Mouse (Mus musculus) retina, postnatal 1 day (tissue): ENCODE data around the gene Cltrn.

ENCODE experiments used
- DNase-seq: peaks from one replicate; pipeline ENCODE4 v3.0.0-alpha.2; 2012

The Cltrn gene

DNA sequence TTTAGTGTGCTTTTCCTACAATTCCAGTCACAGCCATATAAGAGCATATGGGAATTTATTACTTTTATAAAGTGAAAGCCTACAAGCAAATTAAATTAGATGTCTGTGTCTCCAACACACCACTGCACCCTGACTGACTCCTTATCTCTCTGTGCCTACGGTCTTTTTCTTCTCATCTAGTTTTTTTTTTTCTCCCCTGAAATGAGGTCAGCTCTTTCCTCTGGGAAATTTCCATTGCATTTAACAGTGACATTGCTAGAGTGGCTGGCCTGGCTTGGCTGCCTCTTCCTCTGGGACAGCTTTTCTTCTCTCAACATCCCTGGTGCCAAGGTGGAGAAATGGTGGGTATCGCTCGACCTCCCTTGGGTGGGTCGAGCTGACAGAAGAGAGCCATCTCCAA lies at the start of gene Cltrn:
Gene Cltrn (plus strand): TSS at position 249 of the 400 bp plus-strand sequence.
- DNase-seq, result no peak

DNA sequence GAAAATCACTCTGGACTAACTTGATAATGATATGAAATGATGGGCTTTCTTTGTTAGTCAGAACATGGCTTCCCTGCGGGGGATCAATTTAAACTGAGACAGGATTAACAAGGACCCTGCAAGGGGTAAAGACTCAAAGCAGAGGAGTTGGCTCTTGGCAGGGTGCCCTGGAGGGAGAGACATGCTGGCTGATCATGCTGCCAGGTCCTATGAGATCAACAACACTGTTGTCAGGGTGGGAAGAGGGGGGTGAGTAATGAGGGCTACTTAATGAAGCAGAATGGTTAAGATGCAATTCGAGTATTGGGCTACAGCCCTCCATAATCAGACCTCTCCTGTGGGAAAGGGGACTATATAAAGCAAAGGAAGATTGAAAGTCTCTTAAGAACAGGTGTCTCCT lies 49.7 kb upstream of the Cltrn start:
- peak; percentile 92 for DNase-seq

DNA sequence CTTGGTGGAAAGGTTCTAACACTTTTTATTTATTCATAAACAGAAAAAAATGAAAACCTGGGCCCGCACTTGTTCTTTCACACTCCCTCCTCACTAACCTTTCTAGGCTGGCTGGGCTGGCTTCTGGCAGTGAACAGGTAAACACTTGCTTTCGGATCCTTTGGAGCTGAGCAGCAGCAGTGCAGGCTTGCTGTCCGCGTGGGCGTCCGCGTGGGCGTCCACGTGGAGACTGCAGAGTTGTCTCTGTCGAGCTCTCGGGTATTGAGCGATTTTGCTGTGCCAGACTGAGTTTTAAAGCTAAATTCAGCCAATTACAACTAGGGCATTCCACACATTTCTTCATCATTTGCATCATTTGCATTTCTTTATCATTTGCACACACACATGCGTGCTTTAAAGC lies 46.6 kb upstream of the Cltrn start:
- DNase-seq, result no peak

DNA sequence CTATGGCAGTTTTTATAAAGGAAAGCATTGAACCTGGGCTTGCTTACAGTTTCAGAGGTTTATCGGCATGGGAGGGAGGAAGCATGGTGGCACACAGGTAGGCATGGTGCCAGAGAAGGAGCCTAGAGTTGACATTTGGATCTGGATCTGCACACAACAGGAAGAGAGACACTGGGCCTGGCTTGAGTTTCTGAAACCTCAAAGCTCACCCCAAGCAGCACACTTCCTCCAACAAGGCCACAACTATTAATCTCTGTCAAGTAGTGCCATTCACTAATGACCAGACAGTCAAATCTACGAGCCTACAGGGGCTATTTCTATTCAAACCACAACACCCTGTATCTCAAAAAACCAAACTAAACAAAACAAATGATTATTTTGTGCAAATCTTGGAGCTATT lies 41.9 kb upstream of the Cltrn start:
- no peak for DNase-seq

DNA sequence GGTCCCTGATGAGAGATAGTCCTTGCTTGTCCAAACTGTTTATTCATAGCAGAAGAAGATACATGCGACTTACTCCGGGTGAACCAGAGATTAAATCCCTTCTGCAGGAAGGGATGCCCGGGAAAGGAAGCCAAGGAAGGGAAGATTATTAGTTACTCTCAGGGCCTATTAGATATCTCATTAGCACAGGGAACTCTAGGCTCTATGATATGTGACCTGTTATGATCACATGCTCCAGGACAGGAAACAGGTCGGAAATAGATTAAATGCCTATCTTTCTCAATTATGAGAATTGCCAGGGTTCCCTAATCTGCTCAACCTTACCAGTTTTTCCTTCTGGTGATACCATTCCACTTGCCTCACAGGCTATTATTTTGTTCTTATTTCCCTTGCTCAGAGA lies 32.9 kb upstream of the Cltrn start:
- no peak for DNase-seq

DNA sequence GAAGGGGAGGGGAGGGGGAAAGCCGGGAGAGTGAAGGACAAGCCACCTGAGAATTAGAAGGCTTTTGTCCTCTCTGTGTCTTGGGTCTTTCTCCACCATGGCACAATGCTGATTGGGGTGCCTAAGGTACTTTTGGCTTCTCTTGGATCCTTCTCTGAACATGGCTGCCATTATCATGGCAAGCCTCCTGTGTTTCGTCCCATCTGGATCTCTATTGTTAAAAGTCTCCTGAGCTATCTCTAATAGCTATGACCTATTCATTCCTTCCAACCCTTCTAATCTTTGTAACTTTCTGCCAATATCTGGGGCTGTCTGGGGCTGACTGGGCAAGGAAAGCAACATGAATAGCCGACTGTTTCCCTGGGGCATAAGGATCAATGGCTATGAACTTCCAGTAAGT lies 30.1 kb upstream of the Cltrn start:
- no peak for DNase-seq

DNA sequence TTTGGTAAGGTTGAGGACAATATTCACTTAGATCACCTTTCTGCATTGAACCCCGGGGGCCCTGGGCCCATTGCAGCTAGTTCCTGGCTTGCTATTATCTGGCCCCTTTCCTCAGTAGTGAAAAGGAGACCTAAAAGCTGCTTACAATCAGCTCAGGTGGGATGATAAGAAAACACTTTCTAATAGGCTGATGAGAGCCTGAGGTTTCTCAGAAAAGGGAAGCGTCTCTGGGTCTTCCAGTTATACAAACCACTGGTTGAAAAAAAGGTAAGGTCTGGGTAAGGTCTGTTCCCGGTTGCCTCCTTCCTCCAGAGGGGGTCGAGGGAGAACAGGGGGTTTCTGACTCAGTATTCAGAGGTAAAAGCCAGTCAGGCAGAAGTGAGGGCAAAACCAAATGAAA lies 29.6 kb upstream of the Cltrn start:
- no peak for DNase-seq

DNA sequence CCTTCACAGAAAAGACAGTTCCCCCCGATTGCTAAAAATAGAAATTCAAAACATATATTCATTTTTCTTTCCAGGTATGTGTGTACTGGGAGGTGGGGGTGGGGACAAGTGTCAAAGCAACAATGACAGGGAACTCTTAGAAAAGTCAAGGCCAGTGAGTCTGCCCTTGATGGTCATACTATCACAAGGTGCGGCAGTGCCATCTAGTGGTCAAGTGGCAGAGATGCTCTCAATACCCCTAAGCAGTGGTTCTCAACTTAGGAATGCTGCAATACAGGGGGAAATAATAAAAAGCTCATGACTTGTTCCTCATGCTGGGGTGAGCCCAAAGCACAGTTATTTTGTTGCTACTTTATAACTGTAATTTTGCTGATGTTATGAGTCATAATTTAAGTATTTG lies 22.4 kb upstream of the Cltrn start:
- peak; percentile 79 for DNase-seq

DNA sequence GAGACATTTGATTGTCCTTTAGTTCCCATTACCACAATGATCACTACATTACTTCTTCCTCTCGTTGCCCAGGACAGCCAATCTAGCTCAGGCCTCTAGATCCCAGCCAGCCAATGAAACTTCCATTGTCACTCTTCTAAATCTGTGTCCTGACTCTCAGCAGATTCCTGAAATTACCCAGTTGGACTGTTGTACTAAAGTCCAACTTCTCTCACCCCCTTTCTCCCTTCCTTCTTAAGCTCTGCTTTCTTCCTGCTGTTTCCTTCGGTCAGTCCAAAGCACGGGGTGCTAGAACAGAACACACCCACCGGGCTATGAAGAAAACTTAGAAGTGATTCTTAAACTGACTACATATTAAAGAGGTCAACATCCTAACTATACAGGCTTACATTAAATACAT lies 19.7 kb upstream of the Cltrn start:
- no peak for DNase-seq

DNA sequence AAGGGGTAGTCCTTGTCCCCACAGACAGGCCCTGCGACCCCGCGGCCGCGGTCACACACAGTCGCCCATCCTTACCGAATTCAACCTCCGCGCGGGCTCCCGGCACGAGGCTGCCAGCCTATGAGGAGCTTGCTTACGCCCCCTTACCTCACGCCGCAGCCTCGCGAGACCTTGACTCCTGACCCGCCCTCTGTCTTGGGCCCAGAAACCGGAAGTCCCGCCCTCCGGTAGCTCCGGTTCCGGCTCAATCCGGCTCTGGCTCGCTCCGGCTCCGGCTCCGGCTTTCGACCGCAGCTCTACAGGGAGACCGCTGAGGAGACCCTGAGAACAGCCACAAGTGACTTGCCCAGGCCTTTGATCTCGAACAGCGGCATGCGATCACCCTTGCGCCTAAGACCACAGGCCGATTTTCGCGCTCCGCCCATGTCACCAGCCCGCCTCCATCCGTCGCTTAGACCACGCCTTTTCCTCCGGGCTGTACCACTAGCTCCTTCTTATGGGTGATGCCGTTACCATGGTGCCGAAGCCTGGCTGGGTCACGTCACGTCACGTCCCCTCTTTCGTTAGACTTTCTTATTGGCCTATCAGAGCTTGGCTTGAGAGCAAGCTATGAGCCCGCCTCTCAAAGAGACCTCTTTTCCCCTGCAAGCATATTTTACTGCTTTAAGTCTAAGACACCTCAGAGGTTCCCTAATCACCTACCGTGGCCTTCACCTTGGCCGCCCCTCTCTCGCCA lies 12.4 kb upstream of the Cltrn start, which contains the start of gene Siah1b:
Gene Siah1b (minus strand): TSS at position 454 of the 736 bp plus-strand sequence.
- peak; percentile 97 for DNase-seq

DNA sequence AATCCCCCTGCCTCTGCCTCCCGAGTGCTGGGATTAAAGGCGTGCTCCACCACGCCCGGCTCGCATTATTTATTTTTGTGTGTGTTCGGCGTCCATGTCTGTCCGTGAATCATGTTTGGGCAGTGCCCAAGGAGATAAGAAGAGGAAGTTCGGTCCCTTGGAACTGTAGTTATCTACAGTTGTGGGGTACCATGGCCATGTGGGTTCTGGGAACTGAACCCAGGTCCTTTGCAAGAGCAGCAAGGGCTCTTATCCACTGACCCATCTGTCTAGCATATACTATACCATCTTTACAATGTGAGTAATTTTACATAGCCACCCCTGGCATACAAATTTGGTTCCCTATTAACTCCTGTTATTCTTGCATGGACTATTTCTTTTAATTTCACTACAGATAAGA lies 6.6 kb upstream of the Cltrn start:
- no peak for DNase-seq

DNA sequence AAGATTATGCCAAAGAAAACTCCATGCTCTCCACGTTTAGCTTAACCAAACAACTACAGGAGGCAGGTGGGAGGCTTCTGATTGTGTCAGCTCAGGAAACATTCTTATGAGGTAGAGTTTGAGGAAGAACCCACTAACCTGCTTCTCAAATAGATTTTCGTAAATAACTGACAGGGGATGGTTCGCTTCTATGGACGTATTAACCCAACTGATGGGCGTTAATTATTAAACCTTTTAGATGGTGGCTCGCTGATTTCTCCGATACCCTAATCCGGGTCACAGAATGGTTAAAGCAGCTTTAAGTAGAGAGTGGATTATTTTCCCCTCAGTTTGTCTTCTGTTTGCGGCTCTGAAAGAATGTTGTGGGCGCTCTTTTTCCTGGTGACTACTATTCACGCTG lies 1.3 kb downstream of the Cltrn start:
- no peak for DNase-seq

DNA sequence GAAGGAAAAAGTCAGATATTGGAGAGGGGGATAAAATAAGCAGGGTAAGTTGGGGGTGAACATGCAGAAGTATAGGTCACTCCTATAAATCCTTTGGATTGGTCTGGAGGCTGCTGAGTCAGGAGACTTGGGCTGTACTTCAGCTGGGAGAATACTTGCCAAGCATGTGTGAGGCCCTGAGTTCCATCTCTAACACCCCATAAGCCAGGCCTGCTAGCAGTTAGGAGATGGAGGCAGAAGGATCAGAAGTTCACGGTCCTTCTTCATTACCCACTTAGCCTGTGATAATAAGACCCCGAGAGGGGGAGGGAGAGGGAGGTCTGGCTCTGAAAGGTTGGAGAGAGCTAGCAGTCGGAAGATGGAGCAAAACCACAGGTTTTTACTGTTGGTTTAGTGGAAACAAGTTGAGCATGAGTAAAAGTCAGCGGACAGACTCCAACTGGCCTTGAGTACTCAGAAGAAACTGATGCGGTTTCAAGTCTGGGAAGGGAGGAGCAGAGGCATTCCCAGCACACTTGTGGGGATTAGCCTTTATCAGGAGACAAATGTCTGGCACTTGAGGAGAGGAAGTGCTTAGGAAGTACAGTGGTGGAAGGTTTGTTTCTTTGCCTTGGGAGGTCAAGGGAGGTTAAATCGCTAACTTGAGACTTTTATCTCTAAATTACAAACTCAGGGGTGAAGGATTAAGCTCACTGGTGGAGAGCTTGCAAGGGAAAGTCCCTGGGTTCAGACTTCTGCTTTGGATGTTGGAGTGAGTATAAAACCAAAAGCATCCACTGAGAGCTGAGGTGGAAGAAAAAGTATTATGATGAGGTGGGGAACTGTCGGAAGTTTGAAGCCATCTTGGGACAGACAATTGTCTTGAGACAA lies 3.9 kb downstream of the Cltrn start:
- DNase-seq, result no peak

DNA sequence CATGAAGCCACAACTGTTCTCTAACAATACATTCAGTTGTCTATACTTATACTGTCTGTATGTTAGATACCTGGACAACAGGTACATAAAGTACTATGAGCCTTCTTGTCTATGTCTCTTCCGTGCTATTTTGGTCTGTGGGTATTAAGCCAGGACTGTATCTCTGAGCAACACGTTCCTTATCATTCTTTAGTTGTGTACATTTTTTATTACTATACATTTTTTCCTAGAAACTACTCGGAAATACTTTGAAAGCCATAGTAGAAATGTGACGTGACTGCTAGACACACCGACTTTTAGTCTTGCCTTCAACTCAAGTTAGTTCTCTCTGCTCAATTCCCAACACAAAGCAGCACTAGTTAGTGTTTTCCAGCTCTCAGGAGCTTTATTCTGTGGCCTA lies 4.8 kb downstream of the Cltrn start:
- DNase-seq, result no peak

DNA sequence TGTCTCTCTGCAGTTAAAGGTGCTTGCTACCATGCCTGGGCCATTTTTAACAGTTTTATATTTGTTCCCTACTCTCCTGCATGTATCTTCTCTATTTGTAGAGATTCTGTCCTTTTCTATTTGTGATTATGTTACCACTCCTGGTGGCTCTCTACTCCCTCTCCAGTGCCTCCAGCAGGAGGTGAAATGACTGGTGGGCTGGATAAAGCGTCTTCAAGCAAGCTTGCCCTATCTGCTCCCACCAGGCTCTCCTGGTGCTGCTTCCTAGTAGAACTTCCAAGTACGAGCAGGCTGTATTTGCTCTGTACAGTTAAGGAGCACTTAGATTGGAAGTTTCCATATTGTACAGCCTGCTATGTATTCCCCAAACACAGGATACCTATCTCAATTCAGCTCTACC lies 7.2 kb downstream of the Cltrn start:
- no peak for DNase-seq

DNA sequence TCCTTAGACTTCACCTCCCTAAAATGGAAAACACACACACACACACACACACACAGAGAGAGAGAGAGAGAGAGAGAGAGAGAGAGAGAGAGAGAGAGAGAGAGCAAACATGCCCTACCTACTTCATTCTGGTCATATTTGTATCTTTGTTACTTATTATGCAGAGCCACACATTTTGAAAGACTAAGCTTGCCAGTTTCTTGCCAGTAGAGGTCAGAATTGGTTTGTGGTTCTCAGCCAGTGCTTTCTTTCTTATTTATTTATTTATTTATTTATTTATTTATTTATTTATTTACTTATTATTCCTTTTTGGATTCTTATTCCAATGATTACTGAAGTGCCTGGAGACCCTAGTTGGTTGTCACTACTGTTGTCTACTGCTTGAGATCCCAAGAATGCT lies 12.9 kb downstream of the Cltrn start:
- DNase-seq, result peak; percentile 15

DNA sequence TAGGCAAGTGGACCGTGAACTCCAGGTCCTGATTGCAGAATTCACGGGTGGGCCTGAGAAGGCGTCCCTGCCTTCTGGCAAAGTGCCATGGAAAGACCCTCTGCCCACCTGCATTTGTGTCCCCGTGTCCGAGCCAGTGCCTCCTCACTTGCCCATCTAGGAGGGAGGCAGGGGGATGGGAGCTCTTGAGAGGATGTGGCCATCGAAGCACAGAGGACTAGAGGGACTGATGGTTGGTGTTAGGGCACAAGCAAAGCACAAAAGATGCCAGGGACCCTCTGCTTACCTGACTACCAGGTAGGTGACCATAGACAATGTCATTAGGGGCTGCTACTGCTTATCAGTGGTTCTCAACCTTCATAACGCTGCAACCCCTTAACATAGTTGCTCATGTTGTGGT lies 13.6 kb downstream of the Cltrn start:
- peak; percentile 7 for DNase-seq

DNA sequence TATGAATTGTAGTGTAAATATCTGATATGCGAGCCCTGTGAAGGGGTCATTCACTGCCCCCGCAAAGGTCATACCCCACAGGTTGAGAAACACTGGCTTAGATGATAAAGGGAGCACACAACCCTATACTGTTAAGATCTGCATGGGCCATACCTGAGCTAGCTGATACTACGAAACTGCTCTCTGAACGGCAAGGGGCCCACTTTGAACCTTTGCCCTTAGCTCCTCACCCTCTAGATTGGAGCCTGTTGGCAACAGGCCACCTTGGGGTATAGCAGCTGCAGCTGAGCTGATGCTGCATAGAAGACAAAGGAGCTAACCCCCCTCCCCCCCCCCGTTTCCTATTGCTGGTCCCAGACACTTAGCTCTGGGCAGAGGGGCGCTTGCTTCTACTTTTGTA lies 14.0 kb downstream of the Cltrn start:
- DNase-seq, result peak; percentile 75

DNA sequence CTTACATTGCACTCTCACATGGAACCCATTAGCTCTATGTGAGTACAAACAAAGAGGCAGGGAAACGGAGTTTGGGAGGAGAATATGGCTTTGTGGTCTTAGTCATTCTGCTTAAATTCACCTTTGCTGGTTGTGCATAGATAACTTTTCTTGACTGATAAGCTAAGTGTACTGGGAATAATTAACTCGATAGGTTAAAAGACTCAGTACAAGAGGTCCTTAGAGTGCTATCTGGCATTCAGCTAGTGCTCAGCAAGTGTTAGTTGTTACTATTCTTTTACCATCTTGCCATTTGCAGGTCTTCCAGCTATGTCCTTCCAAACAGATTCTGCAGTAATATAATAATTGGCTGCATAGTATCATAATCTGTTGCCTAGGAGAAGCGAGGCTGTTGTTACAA lies 22.5 kb downstream of the Cltrn start:
- DNase-seq, result no peak

DNA sequence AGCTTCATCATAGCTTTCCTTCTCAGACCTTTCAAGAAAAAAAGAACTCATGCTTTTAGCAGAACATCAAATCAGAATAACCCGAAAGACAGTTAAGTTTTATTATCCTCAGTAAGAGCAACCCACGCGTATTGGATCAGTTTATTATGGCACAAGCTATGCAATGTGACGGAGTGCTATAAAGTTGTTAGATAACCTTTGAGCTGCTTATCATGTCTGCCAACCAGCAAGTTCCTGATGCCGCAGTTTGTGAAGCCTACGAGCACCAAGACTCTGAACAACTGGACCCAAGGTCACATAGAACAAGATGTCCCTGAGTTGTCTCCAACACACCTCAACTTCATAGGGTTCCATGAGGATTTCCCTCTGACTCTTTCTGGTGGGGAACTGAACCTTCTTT lies 25.1 kb downstream of the Cltrn start:
- no peak for DNase-seq

DNA sequence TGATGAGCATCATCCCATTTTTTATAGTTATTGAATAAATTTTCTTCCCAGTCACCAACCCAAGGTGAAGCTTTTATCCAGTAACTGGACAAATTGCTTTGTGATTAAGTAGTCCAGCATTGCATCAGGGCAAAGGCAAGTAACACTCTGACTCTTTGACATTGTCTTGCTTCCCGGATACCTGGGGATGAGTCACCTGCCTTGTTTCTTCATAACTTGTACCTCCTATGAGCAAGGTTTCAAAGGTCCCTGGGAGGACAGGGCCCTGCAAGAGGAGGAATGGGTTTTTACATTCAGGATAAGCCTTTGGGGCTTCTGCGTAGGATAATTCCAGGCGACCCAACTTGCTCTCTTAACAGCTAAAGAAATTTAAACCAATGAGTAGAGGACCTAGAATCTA lies 35.3 kb downstream of the Cltrn start:
- no peak for DNase-seq

DNA sequence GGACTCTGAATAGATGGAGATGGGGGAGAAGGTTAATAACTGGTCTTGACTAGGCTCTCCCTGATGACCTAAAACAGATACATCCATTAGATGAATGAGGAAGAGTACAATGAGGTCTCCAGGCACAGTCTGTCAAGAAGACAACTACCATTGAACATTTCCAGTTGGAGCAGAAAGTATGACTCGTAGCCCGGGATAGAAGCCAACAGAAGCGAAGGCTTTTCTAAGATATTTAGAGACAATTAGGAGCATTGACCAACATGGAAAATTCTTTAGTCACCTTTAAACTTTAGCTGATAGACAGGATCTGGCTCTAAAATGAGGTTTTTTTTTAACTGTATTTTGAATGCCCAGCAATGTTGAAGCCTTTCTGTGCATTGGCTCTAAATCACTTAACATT lies 44.9 kb downstream of the Cltrn start:
- no peak for DNase-seq

DNA sequence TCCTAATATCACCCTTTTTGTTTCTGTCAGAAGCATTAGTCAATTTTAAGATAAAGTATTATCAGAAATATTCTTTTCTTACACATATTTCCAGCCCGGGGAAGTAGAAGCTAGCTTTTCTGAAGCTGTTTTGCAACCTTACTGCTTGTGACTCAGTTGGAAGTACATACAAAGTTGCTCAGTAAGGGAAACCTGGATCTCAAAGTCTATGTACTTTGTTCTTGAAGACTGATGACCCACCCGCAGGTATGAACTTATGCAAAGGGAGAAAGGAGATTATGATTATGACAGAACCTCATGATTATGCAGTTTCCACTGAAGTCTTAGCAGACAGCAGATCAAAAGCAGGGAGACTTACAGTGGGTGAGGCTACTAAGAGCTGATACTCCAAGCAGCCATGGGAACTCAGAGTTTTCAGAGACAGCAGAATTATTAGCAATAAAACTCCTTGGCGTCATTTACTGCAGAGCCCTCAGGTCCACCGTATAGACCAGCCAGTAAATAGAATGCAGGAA lies 46.7 kb downstream of the Cltrn start:
- DNase-seq, result no peak

DNA sequence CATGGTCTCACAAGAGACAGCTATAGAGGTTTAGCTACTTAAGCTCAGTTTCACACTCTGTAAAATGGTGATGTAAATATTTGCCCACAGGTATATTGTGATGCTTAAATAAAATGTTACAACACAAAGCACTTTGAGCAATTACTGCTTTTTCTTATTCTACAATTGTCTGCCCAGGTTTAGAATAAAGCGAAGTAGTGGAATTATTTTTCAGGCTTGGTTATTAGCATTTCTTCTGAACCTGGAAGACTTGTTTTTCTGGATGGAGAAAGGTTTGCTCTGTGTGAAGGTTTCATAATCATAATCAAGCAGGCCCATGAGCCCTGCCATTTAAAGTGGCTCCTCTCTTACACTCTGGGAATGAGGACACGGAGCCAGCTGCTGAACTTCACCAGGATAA lies 50.4 kb downstream of the Cltrn start, which contains the start of gene Ace2:
Gene Ace2 (plus strand): TSS at position 301 of the 400 bp plus-strand sequence.
- DNase-seq, result no peak
